Mouse (Mus musculus): ENCODE measurements around the gene Vasp. TPM values are rescaled to one million over a fixed set of nuclear protein-coding genes. Genes with fewer than 3 reads are reported as not detected.

Gene Vasp
- polyA plus RNA-seq, 1 experiment from 2014 or later, result 70.0 TPM

DNA sequence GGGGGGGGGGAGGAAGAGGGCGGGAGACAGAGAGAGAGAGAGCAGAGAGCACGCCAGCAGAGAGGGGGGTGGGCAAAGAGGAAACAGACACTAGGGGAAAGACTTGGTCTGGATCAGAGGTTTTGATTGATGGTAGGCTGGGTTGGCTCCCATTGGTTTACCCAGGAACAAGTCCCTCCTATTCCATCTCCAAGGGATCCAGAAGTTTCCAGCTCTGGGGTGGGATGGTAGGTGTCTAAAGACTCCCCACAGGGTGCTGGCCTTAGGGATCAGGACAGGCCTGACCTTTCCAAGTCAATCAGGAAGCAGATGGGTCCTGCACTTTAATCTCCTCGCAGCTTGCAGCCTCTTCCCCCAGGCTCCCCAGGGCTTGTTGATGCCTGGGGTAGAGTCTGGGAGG is 53.7 kb downstream of the Vasp start:
- Histone ChIP-seq H3K4me2 (ENCODE audit: low read depth, low read length) (no peak overlapping the region), H3K4me1 (ENCODE audit: control insufficient read depth, insufficient read depth, low read length) (peaks cover 3% of the 10 kb centered on the region; the same call in 1 of the 2 replicates), H3K27me3 (replicated peaks; ENCODE audit: control insufficient read depth, insufficient read depth, low read length) (no peaks in the 10 kb centered on the region; the same call in 1 of the 2 replicates), H3K27ac (replicated peaks; ENCODE audit: low read depth, low read length) (no peak overlapping the region), H3K9ac (ENCODE audit: low read depth, low read length) (no peak overlapping the region), H3K4me3 (ENCODE audit: low read depth, low read length) (no peak overlapping the region), H3K9me3 (ENCODE audit: control insufficient read depth, low read length) (no peaks in the 10 kb centered on the region), H3K36me3 (ENCODE audit: control insufficient read depth, insufficient read depth, low read length) (no peaks in the 10 kb centered on the region)
- DNase-seq (ENCODE audit: low spot score) (no peak), ATAC-seq (ENCODE audit: low read depth) (no peak)
- WGBS, result 6% methylated on average over 2 of the region's 3 CpGs

- H3K4me3 ChIP-seq (ENCODE audit: low read depth, low read length), result no peak overlapping the region
- WGBS, result 66% methylated on average over 5 of the region's 5 CpGs
- no peak overlapping the region for H3K27ac ChIP-seq (replicated peaks; ENCODE audit: low read depth, low read length)
- ATAC-seq (ENCODE audit: low read depth) (no peak), DNase-seq (ENCODE audit: low spot score) (no peak)
- no peaks in the 10 kb centered on the region for H3K9me3 ChIP-seq (ENCODE audit: control insufficient read depth, low read length)
- peaks cover 3% of the 10 kb centered on the region; the same call in 1 of the 2 replicates for H3K4me1 ChIP-seq (ENCODE audit: control insufficient read depth, insufficient read depth, low read length)
- H3K9ac ChIP-seq (ENCODE audit: low read depth, low read length), result no peak overlapping the region
- no peak overlapping the region for H3K4me2 ChIP-seq (ENCODE audit: low read depth, low read length)
- H3K27me3 ChIP-seq (replicated peaks; ENCODE audit: control insufficient read depth, insufficient read depth, low read length), result no peaks in the 10 kb centered on the region; the same call in 1 of the 2 replicates
- no peaks in the 10 kb centered on the region for H3K36me3 ChIP-seq (ENCODE audit: control insufficient read depth, insufficient read depth, low read length)
Observed at GRCm38 (mm10) chr7:19217492-19217891, 54.1 kb downstream of the Vasp start.

DNA sequence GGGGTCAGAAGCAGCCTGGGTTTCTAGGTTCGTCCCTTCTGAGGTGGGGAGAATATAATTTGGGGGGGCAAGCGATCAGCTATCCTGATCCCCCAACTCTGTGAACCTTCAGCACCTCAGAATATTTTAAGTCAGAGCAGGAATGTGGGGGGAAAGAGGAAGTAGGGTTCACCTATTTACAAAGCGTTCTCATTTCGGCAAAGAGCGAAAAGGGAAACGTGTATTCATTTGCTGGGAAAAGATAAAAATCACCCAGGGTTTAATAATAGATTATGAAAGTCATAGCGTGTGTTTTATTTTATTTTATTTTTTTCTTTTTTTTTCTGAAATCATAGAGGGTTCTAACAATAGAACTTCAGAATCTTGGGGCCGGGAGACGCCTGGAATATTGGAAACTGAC is 56.7 kb downstream of the Vasp start:
- no peaks in the 10 kb centered on the region for H3K36me3 ChIP-seq (ENCODE audit: control insufficient read depth, insufficient read depth, low read length)
- H3K9ac ChIP-seq (ENCODE audit: low read depth, low read length), result no peak overlapping the region
- 57% methylated on average over 9 of the region's 9 CpGs for WGBS
- no peak overlapping the region for H3K4me3 ChIP-seq (ENCODE audit: low read depth, low read length)
- no peak overlapping the region for H3K27ac ChIP-seq (replicated peaks; ENCODE audit: low read depth, low read length)
- H3K4me2 ChIP-seq (ENCODE audit: low read depth, low read length), result no peak overlapping the region
- 0 out of 2 replicates have a peak, but pooled peaks cover 2% of the 10 kb centered on the region for H3K9me3 ChIP-seq (ENCODE audit: control insufficient read depth, low read length)
- no peak for DNase-seq (ENCODE audit: low spot score)
- no peaks in the 10 kb centered on the region; the same call in 1 of the 2 replicates for H3K27me3 ChIP-seq (replicated peaks; ENCODE audit: control insufficient read depth, insufficient read depth, low read length)
- H3K4me1 ChIP-seq (ENCODE audit: control insufficient read depth, insufficient read depth, low read length), result peaks cover 3% of the 10 kb centered on the region; the same call in 1 of the 2 replicates
- ATAC-seq (ENCODE audit: low read depth), result no peak

GRCm38 (mm10) chr7:19214369-19214768 is 57.2 kb downstream of the Vasp start:
- Histone ChIP-seq H3K4me1 (ENCODE audit: control insufficient read depth, insufficient read depth, low read length) (peaks cover 3% of the 10 kb centered on the region; the same call in 1 of the 2 replicates), H3K27ac (replicated peaks; ENCODE audit: low read depth, low read length) (no peak overlapping the region), H3K9ac (ENCODE audit: low read depth, low read length) (no peak overlapping the region), H3K4me2 (ENCODE audit: low read depth, low read length) (no peak overlapping the region), H3K36me3 (ENCODE audit: control insufficient read depth, insufficient read depth, low read length) (no peaks in the 10 kb centered on the region), H3K9me3 (ENCODE audit: control insufficient read depth, low read length) (0 out of 2 replicates have a peak, but pooled peaks cover 5% of the 10 kb centered on the region), H3K27me3 (replicated peaks; ENCODE audit: control insufficient read depth, insufficient read depth, low read length) (no peaks in the 10 kb centered on the region; the same call in 1 of the 2 replicates), H3K4me3 (ENCODE audit: low read depth, low read length) (no peak overlapping the region)
- no peak for ATAC-seq (ENCODE audit: low read depth)
- no peak for DNase-seq (ENCODE audit: low spot score)
- WGBS, result 59% methylated on average over 7 of the region's 7 CpGs

DNA sequence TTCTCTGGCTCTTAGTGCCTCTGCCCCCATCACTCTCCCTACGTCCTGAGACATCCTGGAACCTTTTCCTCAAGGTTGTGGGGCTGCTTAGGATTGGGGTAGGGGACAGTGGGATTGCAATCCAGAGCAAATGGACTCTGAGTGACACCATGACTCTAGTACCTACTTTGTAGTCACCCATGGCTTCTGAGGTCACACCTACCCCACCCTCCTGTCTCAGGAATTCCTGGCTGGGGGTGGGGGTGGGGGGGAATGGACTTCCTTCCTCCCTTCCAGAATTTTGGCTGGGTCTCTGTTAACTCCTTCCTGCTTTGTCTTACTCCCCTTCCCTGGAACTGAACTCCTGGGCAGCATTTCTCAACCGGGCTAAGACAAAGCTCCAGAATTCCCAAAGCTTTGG is 58.2 kb downstream of the Vasp start:
- WGBS, result 74% methylated on average over 2 of the region's 2 CpGs
- no peak overlapping the region for H3K4me2 ChIP-seq (ENCODE audit: low read depth, low read length)

DNA sequence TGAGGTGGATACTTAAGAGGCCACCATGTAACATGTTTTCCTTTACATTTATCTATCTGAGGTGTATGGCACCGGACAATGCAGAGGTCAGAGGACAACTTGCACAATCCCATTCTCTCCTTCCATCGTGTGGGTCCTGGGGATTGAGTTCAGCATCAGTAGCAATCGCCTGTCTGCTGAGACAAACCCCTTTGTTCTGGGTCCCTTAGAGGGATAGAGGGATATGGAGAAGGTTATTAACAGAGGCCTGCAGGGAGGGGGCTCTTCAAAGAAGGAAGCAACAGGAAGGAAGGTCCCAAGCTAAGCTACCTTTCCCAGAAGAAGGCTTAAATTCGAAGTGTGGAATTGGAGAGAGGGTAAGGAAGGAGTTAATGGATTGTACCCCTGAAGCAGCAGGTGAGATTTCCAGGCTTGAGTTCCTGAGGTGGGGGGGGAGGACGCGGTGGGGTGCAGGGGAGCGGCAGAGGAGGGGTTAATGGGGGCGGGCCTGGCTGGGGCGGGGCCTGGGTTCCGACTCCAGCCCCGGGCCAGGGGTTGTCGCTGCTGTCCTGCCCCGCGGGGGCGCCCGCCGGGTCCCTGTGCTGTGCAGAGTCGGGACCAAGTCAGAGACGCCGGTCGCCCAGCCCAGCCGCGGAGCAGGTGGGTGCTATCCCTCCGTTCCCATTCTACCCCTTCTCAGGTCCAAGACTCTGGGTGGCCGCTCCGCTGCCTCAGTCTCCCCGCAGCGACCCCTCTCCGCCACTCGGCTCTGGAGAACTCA is 59.4 kb downstream of the Vasp start, which contains the start of gene Gpr4:
TSS of gene Gpr4 (plus strand) at position 543 of the 760 bp plus-strand sequence.
- Histone ChIP-seq H3K4me2 (ENCODE audit: low read depth, low read length) (peak within 1 kb of the TSS; percentile 75), H3K4me3 (ENCODE audit: low read depth, low read length) (peak within 1 kb of the TSS; percentile 49)

More for the DNA sequence above, 58.2 kb downstream of the Vasp start:
- Histone ChIP-seq H3K9ac (ENCODE audit: low read depth, low read length) (no peak overlapping the region), H3K27ac (replicated peaks; ENCODE audit: low read depth, low read length) (no peak overlapping the region), H3K4me3 (ENCODE audit: low read depth, low read length) (no peak overlapping the region), H3K9me3 (ENCODE audit: control insufficient read depth, low read length) (0 out of 2 replicates have a peak, but pooled peaks cover 5% of the 10 kb centered on the region), H3K4me1 (ENCODE audit: control insufficient read depth, insufficient read depth, low read length) (peaks cover 3% of the 10 kb centered on the region; the same call in 1 of the 2 replicates), H3K27me3 (replicated peaks; ENCODE audit: control insufficient read depth, insufficient read depth, low read length) (no peaks in the 10 kb centered on the region; the same call in 1 of the 2 replicates), H3K36me3 (ENCODE audit: control insufficient read depth, insufficient read depth, low read length) (no peaks in the 10 kb centered on the region)
- no peak for ATAC-seq (ENCODE audit: low read depth)
- no peak for DNase-seq (ENCODE audit: low spot score)

DNA sequence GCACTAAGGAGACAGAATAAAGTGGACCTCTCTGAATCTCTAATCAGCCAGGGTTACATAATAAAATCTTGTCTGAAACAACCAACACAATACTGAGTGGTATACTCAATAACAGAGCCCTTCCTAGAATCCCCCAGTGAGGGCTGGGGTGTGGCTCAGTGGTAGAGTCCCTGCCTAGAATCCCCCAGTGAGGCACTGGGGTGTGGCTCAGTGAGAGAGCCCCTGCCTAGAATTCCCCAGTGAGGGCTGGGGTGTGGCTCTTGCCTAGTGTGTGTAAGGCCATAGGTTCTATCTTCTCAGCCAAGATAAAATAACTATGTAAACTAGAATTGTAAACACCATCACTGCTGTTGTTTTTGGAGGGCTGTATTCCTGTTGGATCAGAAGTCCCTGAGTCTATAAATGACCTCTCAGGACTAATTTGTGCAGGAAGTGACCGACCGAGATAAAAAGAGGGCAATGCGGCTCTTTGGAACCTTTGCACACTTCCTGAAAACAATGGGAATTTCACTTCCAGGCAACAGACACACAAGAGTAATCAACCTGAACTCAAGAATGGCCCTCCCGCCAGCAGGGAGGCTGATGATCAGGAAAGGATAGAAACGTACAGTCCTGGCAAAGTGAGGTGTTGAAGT is 60.5 kb downstream of the Vasp start:
- Histone ChIP-seq H3K9me3 (ENCODE audit: control insufficient read depth, low read length) (0 out of 2 replicates have a peak, but pooled peaks cover 5% of the 10 kb centered on the region), H3K4me3 (ENCODE audit: low read depth, low read length) (no peak overlapping the region), H3K27ac (replicated peaks; ENCODE audit: low read depth, low read length) (no peak overlapping the region), H3K36me3 (ENCODE audit: control insufficient read depth, insufficient read depth, low read length) (0 out of 2 replicates have a peak, but pooled peaks cover under 1% of the 10 kb centered on the region), H3K27me3 (replicated peaks; ENCODE audit: control insufficient read depth, insufficient read depth, low read length) (no peaks in the 10 kb centered on the region; the same call in 1 of the 2 replicates), H3K4me2 (ENCODE audit: low read depth, low read length) (no peak overlapping the region), H3K9ac (ENCODE audit: low read depth, low read length) (no peak overlapping the region), H3K4me1 (ENCODE audit: control insufficient read depth, insufficient read depth, low read length) (peaks cover 3% of the 10 kb centered on the region; the same call in 1 of the 2 replicates)
- ATAC-seq (ENCODE audit: low read depth) (no peak), DNase-seq (ENCODE audit: low spot score) (no peak)
- 64% methylated on average over 5 of the region's 5 CpGs for WGBS

More for the DNA sequence above, 59.4 kb downstream of the Vasp start, which contains the start of gene Gpr4:
- ATAC-seq (ENCODE audit: low read depth), result peak; percentile 82
- no peak within 1 kb of the TSS for H3K27ac ChIP-seq (replicated peaks; ENCODE audit: low read depth, low read length)
- H3K36me3 ChIP-seq (ENCODE audit: control insufficient read depth, insufficient read depth, low read length), result no peaks in the 10 kb centered on the region
- 6% methylated on average over 7 of the region's 30 CpGs for WGBS
- peaks cover 3% of the 10 kb centered on the region; the same call in 1 of the 2 replicates for H3K4me1 ChIP-seq (ENCODE audit: control insufficient read depth, insufficient read depth, low read length)
- 0 out of 2 replicates have a peak, but pooled peaks cover 5% of the 10 kb centered on the region for H3K9me3 ChIP-seq (ENCODE audit: control insufficient read depth, low read length)
- H3K27me3 ChIP-seq (replicated peaks; ENCODE audit: control insufficient read depth, insufficient read depth, low read length), result no peaks in the 10 kb centered on the region; the same call in 1 of the 2 replicates
- H3K9ac ChIP-seq (ENCODE audit: low read depth, low read length), result peak within 1 kb of the TSS; percentile 62
- DNase-seq (ENCODE audit: low spot score), result peak; percentile 40

DNA sequence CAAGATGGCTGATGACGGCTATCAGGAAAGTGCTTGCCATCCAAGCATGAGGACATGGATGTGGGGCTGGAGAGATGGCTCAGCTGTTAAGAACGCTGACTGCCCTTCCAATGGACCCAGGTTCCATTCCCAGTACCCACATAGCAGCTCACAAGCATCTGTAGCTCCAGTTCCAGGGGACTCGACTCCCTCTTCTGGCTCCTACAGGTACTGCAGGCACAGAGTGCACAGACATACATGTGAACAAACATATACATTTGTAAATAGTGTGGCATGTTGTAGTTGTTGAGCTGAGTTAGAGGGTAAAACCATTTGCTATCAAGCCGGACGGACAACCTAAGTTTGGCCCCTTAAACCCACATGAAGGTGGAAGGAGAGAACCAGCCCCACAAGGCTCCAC is 61.6 kb downstream of the Vasp start:
- Histone ChIP-seq H3K9ac (ENCODE audit: low read depth, low read length) (no peak overlapping the region), H3K27ac (replicated peaks; ENCODE audit: low read depth, low read length) (no peak overlapping the region), H3K27me3 (replicated peaks; ENCODE audit: control insufficient read depth, insufficient read depth, low read length) (no peaks in the 10 kb centered on the region; the same call in 1 of the 2 replicates), H3K9me3 (ENCODE audit: control insufficient read depth, low read length) (0 out of 2 replicates have a peak, but pooled peaks cover 5% of the 10 kb centered on the region), H3K4me3 (ENCODE audit: low read depth, low read length) (no peak overlapping the region), H3K4me2 (ENCODE audit: low read depth, low read length) (no peak overlapping the region), H3K36me3 (ENCODE audit: control insufficient read depth, insufficient read depth, low read length) (peaks cover 12% of the 10 kb centered on the region; the same call in 1 of the 2 replicates), H3K4me1 (ENCODE audit: control insufficient read depth, insufficient read depth, low read length) (no peaks in the 10 kb centered on the region)
- no peak for DNase-seq (ENCODE audit: low spot score)
- no peak for ATAC-seq (ENCODE audit: low read depth)
- WGBS, result 86% methylated on average over 5 of the region's 5 CpGs

Data from embryonic facial prominence, embryonic 14.5 days (tissue).